Mouse (Mus musculus) midbrain, postnatal 0 days (tissue): Measurements from ENCODE around the gene Stard8. TPM values are rescaled to one million over a fixed set of nuclear protein-coding genes. Genes with fewer than 3 reads are reported as not detected.
A peak's percentile ranks its signal among the peaks of the same experiment; 100 is the strongest.
"Not testable (repeated sequence)": the region's sequence is repeated elsewhere in the genome, so short reads cannot be mapped to it uniquely, and the experiment has no call there.

Source experiments
- ATAC-seq: fragments of 200-750 bp; cut with Nextera tagmentation; 2 replicates; pipeline ENCODE4 v1.8.0; 2017; ENCODE audit warnings: moderate number of reproducible peaks, mild to moderate bottlenecking, moderate TSS enrichment, moderate library complexity; ENCODE audit not compliant: low FRiP score
- DNase-seq: peaks from one replicate; pipeline ENCODE4 v3.0.0-alpha.2; 2015; ENCODE audit warnings: low spot score
- H3K27ac ChIP-seq: fragments of 300-500 bp; sonication (generic); 2 replicates; pipeline ENCODE4 v1.5.1; 2014; ENCODE audit warnings: low read depth, mild to moderate bottlenecking, low read length, mixed read lengths
- H3K27me3 ChIP-seq: fragments of 300-500 bp; sonication (generic); 2 replicates; pipeline ENCODE4 v1.6.1; 2014; ENCODE audit warnings: low read length, control low read depth, mixed read lengths; ENCODE audit not compliant: insufficient read depth
- H3K36me3 ChIP-seq: fragments of 300-500 bp; sonication (generic); 2 replicates; pipeline ENCODE4 v1.6.1; 2014; ENCODE audit warnings: low read length, control low read depth, mixed read lengths; ENCODE audit not compliant: insufficient read depth
- H3K4me1 ChIP-seq: fragments of 300-500 bp; sonication (generic); 2 replicates; pipeline ENCODE4 v1.6.1; 2014; ENCODE audit warnings: mild to moderate bottlenecking, control low read depth, antibody characterized with exemption, low read length, mixed read lengths; ENCODE audit not compliant: insufficient read depth
- H3K4me2 ChIP-seq: fragments of 300-500 bp; sonication (generic); 2 replicates; pipeline ENCODE4 v1.6.1; 2014; ENCODE audit warnings: low read depth, mild to moderate bottlenecking, low read length, mixed read lengths; ENCODE audit not compliant: poor library complexity, severe bottlenecking
- H3K4me3 ChIP-seq: fragments of 300-500 bp; sonication (generic); 2 replicates; pipeline ENCODE4 v1.5.1; 2014; ENCODE audit warnings: low read depth, mild to moderate bottlenecking, low read length, moderate library complexity
- H3K9ac ChIP-seq: fragments of 300-500 bp; sonication (generic); replicated peaks from 2 replicates; pipeline ENCODE4 v1.6.1; 2014; ENCODE audit warnings: mild to moderate bottlenecking, low read length, moderate library complexity, mixed read lengths; ENCODE audit not compliant: poor library complexity, severe bottlenecking
- H3K9me3 ChIP-seq: fragments of 300-500 bp; sonication (generic); 2 replicates; pipeline ENCODE4 v1.6.1; 2016; ENCODE audit warnings: low read length, control low read depth
- CTCF ChIP-seq: IDR thresholded peaks from 2 replicates; pipeline ENCODE4 v1.5.1; 2016; ENCODE audit warnings: antibody characterized with exemption, mild to moderate bottlenecking
- WGBS: fragments of 180-500 bp; shearing (Covaris S2); extraction: QIAGEN DNeasy Blood & Tissue Kit; methylation state at CpG from one replicate; pipeline ENCODE4 v1.1.7; 2014; 5-methylcytosine and 5-hydroxymethylcytosine counted together
- polyA plus RNA-seq: library from polyadenylated mRNA; unstranded; fragments of >200 nt; fragmentation: Nextera tagmentation; extraction: Ambion mirVana; gene quantifications from 2 replicates; pipeline ENCODE4 v1.2.1, GENCODE M21; 2015
- total RNA-seq: library from RNA; depleted of rRNA; stranded (reverse); fragments of >200 nt; gene quantifications from 2 replicates; pipeline ENCODE4 v1.2.3, GENCODE M21; 2014

Gene Stard8
- total and polyA plus RNA-seq, 2 experiments from 2014 or later: 3.3 to 12.4 TPM

DNA sequence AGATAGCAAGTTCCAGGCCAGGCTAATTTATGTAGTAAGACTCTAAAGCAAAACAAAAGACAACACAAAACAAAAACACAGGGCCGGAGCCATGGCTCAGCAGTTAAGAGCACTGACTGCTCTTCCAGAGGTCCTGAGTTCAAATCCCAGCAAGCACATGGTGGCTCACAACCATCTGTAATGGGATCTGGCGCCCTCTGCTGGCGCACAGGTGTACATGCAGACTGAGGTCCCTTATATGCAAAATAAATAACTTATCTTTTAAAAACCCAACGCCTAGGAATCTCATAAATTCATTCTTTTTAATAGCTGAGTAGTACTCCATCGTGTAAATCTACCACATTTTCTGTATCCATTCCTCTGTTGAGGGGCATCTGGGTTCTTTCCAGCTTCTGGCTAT lies 16.4 kb upstream of the Stard8 start:
- H3K9me3 ChIP-seq, H3K36me3 ChIP-seq, H3K4me2 ChIP-seq, DNase-seq, H3K4me1 ChIP-seq, H3K4me3 ChIP-seq, H3K9ac ChIP-seq, H3K27me3 ChIP-seq, ATAC-seq, H3K27ac ChIP-seq: not testable (repeated sequence)
- TF ChIP-seq CTCF: peak; percentile 21; the same call in 1 of the 2 replicates
- WGBS: 47% methylated on average over 5 of the region's 5 CpGs

- peak; percentile 31 for DNase-seq
- no peaks in the 10 kb centered on the region for H3K36me3 ChIP-seq
- WGBS: 34% methylated on average over 6 of the region's 6 CpGs
- no peak for ATAC-seq
- no peak overlapping the region for H3K9ac ChIP-seq
- H3K27ac ChIP-seq: no peak overlapping the region
- H3K4me3 ChIP-seq: no peak overlapping the region
- H3K4me1 ChIP-seq: no peaks in the 10 kb centered on the region
- H3K4me2 ChIP-seq: no peak overlapping the region
- TF ChIP-seq CTCF: peak; percentile 71
- no peaks in the 10 kb centered on the region for H3K27me3 ChIP-seq
- no peaks in the 10 kb centered on the region for H3K9me3 ChIP-seq
Measured at GRCm38 (mm10) chrX:98989574-98989973, 13.5 kb upstream of the Stard8 start.

DNA sequence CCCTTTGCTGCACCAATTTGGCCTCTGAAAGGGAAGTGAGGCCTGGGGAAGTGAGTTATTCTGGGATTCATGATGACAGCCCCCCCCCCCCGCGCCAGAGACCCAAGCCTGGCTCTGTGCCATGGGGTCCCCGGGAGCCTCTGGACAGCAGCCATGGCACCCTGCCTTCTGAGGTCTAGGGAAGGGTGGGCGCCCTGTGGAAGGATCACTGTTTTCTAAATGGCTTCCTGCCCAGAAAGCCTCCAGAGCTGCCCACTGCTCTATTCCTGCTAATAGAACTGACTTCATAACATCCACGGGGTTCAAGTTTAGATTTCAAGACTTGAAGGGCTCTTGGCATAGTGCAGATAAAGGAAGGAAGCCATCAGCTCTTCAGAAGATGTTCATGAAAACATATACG lies 983 bp upstream of the Stard8 start:
- no peaks in the 10 kb centered on the region for H3K4me1 ChIP-seq
- ATAC-seq: no peak
- WGBS: 75% methylated on average over 6 of the region's 6 CpGs
- H3K27me3 ChIP-seq: no peaks in the 10 kb centered on the region
- no peak overlapping the region for H3K9ac ChIP-seq
- no peaks in the 10 kb centered on the region for H3K36me3 ChIP-seq
- H3K4me2 ChIP-seq: no peak overlapping the region
- no peaks in the 10 kb centered on the region for H3K9me3 ChIP-seq
- H3K27ac ChIP-seq: no peak overlapping the region
- no peak for DNase-seq
- no peak overlapping the region for H3K4me3 ChIP-seq
- no peak for TF ChIP-seq CTCF

DNA sequence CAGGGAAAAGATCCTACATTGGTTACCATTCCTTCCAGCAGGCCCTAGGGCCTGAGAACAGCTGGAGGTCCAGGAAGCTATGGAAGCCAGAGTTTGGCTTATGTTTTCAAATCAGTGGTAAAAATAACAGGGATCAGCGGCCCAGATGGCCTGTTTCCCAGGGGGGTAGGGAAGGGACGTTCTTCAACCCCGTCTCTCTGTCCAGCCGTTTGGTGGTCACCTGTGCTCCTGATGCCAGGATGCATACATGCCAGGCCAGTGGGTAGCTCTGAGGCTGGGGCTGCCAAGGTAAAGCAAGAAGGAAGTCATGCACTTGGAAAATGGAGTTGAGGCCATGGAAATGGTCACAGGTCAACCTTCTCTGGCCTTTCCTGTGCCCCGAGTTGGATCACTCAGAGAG lies 7.5 kb downstream of the Stard8 start:
- no peaks in the 10 kb centered on the region for H3K4me1 ChIP-seq
- no peaks in the 10 kb centered on the region for H3K9me3 ChIP-seq
- DNase-seq (no peak), ATAC-seq (no peak)
- no peak for TF ChIP-seq CTCF
- H3K4me2 ChIP-seq: no peak overlapping the region
- no peaks in the 10 kb centered on the region for H3K36me3 ChIP-seq
- no peaks in the 10 kb centered on the region for H3K27me3 ChIP-seq
- WGBS: 89% methylated on average over 5 of the region's 5 CpGs
- no peak overlapping the region for H3K4me3 ChIP-seq
- no peak overlapping the region for H3K27ac ChIP-seq
- H3K9ac ChIP-seq: no peak overlapping the region

DNA sequence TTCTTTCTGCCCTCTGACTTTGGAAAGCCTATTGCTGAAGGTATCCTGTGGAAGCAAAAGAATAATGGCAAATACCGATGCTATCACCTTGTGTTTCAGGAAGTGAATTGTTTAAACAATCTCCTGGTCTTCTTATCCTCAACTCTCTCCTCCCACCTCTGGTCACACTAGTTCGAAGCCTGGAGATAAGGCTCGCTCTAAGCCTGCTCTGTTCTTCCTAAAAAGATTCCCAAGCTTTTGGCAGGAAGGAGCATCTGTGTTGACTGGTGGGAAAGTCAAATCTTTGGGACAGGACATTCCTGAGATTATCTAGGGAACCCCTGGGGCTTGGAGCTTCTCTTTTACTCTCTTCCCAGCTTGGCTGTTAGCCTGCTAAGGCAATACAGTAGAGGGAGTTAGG lies 8.2 kb downstream of the Stard8 start:
- no peaks in the 10 kb centered on the region for H3K9me3 ChIP-seq
- no peak for TF ChIP-seq CTCF

DNA sequence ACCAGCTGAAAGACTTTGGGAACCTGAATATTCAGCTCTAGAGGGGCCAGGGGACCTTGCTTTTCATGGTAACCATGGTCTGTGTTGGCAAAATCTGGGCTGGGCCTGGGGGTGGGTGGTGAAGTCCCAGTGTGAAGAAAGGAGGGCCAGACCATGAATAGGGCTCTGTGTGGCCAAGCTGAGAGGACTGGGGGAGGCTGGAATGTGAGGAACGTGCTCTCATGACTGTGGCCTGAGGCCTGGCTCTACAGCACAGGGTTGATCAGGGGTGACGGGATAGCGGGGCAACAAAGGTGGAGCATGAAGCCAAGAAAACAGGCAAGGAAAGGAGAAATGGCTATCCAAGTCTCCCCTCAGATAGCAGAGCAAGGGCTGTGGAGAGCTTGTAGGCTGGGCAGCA lies 9.4 kb downstream of the Stard8 start:
- 79% methylated on average over 3 of the region's 3 CpGs for WGBS
- ATAC-seq: no peak

More for the DNA sequence above, 8.2 kb downstream of the Stard8 start:
- Histone ChIP-seq H3K4me2 (no peak overlapping the region), H3K9ac (no peak overlapping the region), H3K36me3 (no peaks in the 10 kb centered on the region), H3K27me3 (no peaks in the 10 kb centered on the region), H3K4me1 (no peaks in the 10 kb centered on the region), H3K27ac (no peak overlapping the region), H3K4me3 (no peak overlapping the region)
- DNase-seq (no peak), ATAC-seq (no peak)
- 78% methylated on average over 3 of the region's 3 CpGs for WGBS

More for the DNA sequence above, 9.4 kb downstream of the Stard8 start:
- H3K4me3 ChIP-seq: no peak overlapping the region
- no peak overlapping the region for H3K27ac ChIP-seq
- no peaks in the 10 kb centered on the region for H3K36me3 ChIP-seq
- no peaks in the 10 kb centered on the region for H3K9me3 ChIP-seq
- no peak for TF ChIP-seq CTCF
- no peak overlapping the region for H3K4me2 ChIP-seq
- no peak for DNase-seq
- no peak overlapping the region for H3K9ac ChIP-seq
- H3K4me1 ChIP-seq: no peaks in the 10 kb centered on the region
- no peaks in the 10 kb centered on the region for H3K27me3 ChIP-seq
